Mouse (Mus musculus) neural tube, embryonic 15.5 days (tissue): ENCODE measurements around the gene Stfa3. TPM values are rescaled to one million over a fixed set of nuclear protein-coding genes. Genes with fewer than 3 reads are reported as not detected.

ENCODE experiments used
- ATAC-seq: fragments of 200-750 bp; cut with Nextera tagmentation; 2 replicates; pipeline ENCODE4 v1.8.0; 2017; ENCODE audit warnings: mild to moderate bottlenecking, moderate TSS enrichment, moderate library complexity; ENCODE audit not compliant: low FRiP score
- H3K27ac ChIP-seq: fragments of 300-500 bp; sonication (generic); replicated peaks from 2 replicates; pipeline ENCODE4 v1.5.1; 2015; ENCODE audit warnings: mild to moderate bottlenecking, inconsistent platforms
- H3K27me3 ChIP-seq: fragments of 300-500 bp; sonication (generic); replicated peaks from 2 replicates; pipeline ENCODE4 v1.6.1; 2015; ENCODE audit warnings: inconsistent platforms
- H3K36me3 ChIP-seq: fragments of 300-500 bp; sonication (generic); 2 replicates; pipeline ENCODE4 v1.6.1; 2015; ENCODE audit warnings: inconsistent platforms
- H3K4me1 ChIP-seq: fragments of 300-500 bp; sonication (generic); 2 replicates; pipeline ENCODE4 v1.6.1; 2015; ENCODE audit warnings: inconsistent platforms
- H3K4me2 ChIP-seq: fragments of 300-500 bp; sonication (generic); 2 replicates; pipeline ENCODE4 v1.6.1; 2015; ENCODE audit warnings: inconsistent platforms, mild to moderate bottlenecking, moderate library complexity
- H3K4me3 ChIP-seq: fragments of 300-500 bp; sonication (generic); replicated peaks from 2 replicates; pipeline ENCODE4 v1.5.1; 2015; ENCODE audit warnings: mild to moderate bottlenecking, inconsistent platforms
- H3K9ac ChIP-seq: fragments of 300-500 bp; sonication (generic); replicated peaks from 2 replicates; pipeline ENCODE4 v1.6.1; 2015; ENCODE audit warnings: mild to moderate bottlenecking, inconsistent platforms
- H3K9me3 ChIP-seq: fragments of 300-500 bp; sonication (generic); replicated peaks from 2 replicates; pipeline ENCODE4 v1.6.1; 2016; ENCODE audit warnings: inconsistent platforms
- WGBS: fragments of 180-500 bp; shearing (Covaris S2); methylation state at CpG from one replicate; pipeline ENCODE4 v1.1.7; 2015; ENCODE audit warnings: mixed read lengths; 5-methylcytosine and 5-hydroxymethylcytosine counted together
- polyA plus RNA-seq: library from polyadenylated mRNA; unstranded; fragments of >200 nt; fragmentation: Nextera tagmentation; extraction: Ambion mirVana; gene quantifications from 2 replicates; pipeline ENCODE4 v1.2.1, GENCODE M21; 2015

Stfa3 gene
- polyA plus RNA-seq = 0.88 TPM in 1 of 2 replicates, not detected in the other

GRCm38 (mm10) chr16:36455342-36455802 is at the start of gene Stfa3:
Gene Stfa3 (minus strand): TSS chr16:36455392.
- H3K27ac ChIP-seq = no peak within 1 kb of the TSS
- H3K9ac ChIP-seq = no peak within 1 kb of the TSS
- no peak within 1 kb of the TSS for H3K4me2 ChIP-seq
- ATAC-seq = no peak
- no peaks in the 10 kb centered on the region for H3K36me3 ChIP-seq
- no peaks in the 10 kb centered on the region for H3K27me3 ChIP-seq
- 87% methylated on average over 4 of the region's 4 CpGs for WGBS
- no peaks in the 10 kb centered on the region for H3K4me1 ChIP-seq
- H3K4me3 ChIP-seq = no peak within 1 kb of the TSS
- no peaks in the 10 kb centered on the region for H3K9me3 ChIP-seq

GRCm38 (mm10) chr16:36502286-36502685 is 47.1 kb upstream of the Stfa3 start:
- WGBS = 73% methylated on average over 2 of the region's 2 CpGs
- H3K9me3 ChIP-seq = no peaks in the 10 kb centered on the region

DNA sequence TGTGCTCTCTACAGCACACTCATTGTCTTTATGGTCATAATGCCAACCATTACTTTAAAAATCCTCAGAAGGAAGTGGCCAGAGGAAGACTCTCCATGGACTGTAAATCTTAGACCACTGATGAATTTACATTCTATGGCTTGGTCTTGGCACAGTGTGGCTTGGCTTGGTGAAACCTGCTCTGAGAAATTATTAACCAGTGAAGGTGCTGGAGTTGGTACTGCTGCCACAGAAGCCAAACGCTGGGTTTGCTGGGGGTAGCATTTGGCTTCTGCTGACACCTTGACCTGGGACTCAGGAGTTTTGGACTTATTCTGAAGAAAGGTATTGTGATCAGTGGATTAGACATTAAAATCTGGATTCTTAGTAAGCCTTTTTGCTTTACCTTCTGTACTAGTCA is 37.2 kb upstream of the Stfa3 start:
- Histone ChIP-seq H3K27me3 (no peaks in the 10 kb centered on the region), H3K9me3 (no peaks in the 10 kb centered on the region), H3K4me3 (no peak overlapping the region), H3K9ac (no peak overlapping the region), H3K27ac (no peak overlapping the region), H3K4me1 (no peaks in the 10 kb centered on the region), H3K4me2 (no peak overlapping the region), H3K36me3 (no peaks in the 10 kb centered on the region)
- 97% methylated on average over 1 of the region's 1 CpGs for WGBS
- no peak for ATAC-seq

More at GRCm38 (mm10) chr16:36502286-36502685, 47.1 kb upstream of the Stfa3 start:
- Histone ChIP-seq H3K36me3 (no peaks in the 10 kb centered on the region), H3K9ac (no peak overlapping the region), H3K4me1 (no peaks in the 10 kb centered on the region), H3K4me3 (no peak overlapping the region), H3K4me2 (no peak overlapping the region), H3K27ac (no peak overlapping the region), H3K27me3 (no peaks in the 10 kb centered on the region)
- no peak for ATAC-seq

GRCm38 (mm10) chr16:36476866-36477265 is 21.7 kb upstream of the Stfa3 start:
- no peaks in the 10 kb centered on the region for H3K27me3 ChIP-seq
- H3K27ac ChIP-seq = no peak overlapping the region
- no peak overlapping the region for H3K4me3 ChIP-seq
- H3K4me1 ChIP-seq = no peaks in the 10 kb centered on the region
- H3K36me3 ChIP-seq = no peaks in the 10 kb centered on the region
- H3K9me3 ChIP-seq = no peaks in the 10 kb centered on the region
- ATAC-seq = no peak
- H3K4me2 ChIP-seq = no peak overlapping the region
- H3K9ac ChIP-seq = no peak overlapping the region
- 77% methylated on average over 9 of the region's 9 CpGs for WGBS

- 91% methylated on average over 3 of the region's 3 CpGs for WGBS
These were observed 20.3 kb upstream of the Stfa3 start for GRCm38 (mm10) chr16:36475530-36475929.

GRCm38 (mm10) chr16:36474849-36475248 is 19.7 kb upstream of the Stfa3 start:
- Histone ChIP-seq H3K4me1 (no peaks in the 10 kb centered on the region), H3K27me3 (no peaks in the 10 kb centered on the region), H3K4me2 (no peak overlapping the region), H3K27ac (no peak overlapping the region), H3K9me3 (no peaks in the 10 kb centered on the region), H3K36me3 (no peaks in the 10 kb centered on the region), H3K9ac (no peak overlapping the region), H3K4me3 (no peak overlapping the region)
- 90% methylated on average over 2 of the region's 2 CpGs for WGBS
- ATAC-seq = no peak

More at GRCm38 (mm10) chr16:36475530-36475929, 20.3 kb upstream of the Stfa3 start:
- no peak for ATAC-seq
- no peaks in the 10 kb centered on the region for H3K9me3 ChIP-seq
- no peak overlapping the region for H3K27ac ChIP-seq
- no peak overlapping the region for H3K4me3 ChIP-seq
- H3K9ac ChIP-seq = no peak overlapping the region
- H3K36me3 ChIP-seq = no peaks in the 10 kb centered on the region
- H3K4me2 ChIP-seq = no peak overlapping the region
- H3K27me3 ChIP-seq = no peaks in the 10 kb centered on the region
- no peaks in the 10 kb centered on the region for H3K4me1 ChIP-seq

- Histone ChIP-seq H3K4me3 (no peak overlapping the region), H3K9ac (no peak overlapping the region), H3K4me1 (no peaks in the 10 kb centered on the region), H3K4me2 (no peak overlapping the region), H3K27ac (no peak overlapping the region), H3K9me3 (no peaks in the 10 kb centered on the region), H3K36me3 (no peaks in the 10 kb centered on the region), H3K27me3 (no peaks in the 10 kb centered on the region)
- WGBS = 44% methylated on average over 17 of the region's 17 CpGs
- no peak for ATAC-seq
These were observed 18.3 kb upstream of the Stfa3 start for GRCm38 (mm10) chr16:36473217-36474216.

- Histone ChIP-seq H3K36me3 (no peaks in the 10 kb centered on the region), H3K27me3 (no peaks in the 10 kb centered on the region), H3K9me3 (no peaks in the 10 kb centered on the region), H3K27ac (no peak overlapping the region), H3K4me1 (no peaks in the 10 kb centered on the region), H3K9ac (no peak overlapping the region), H3K4me2 (no peak overlapping the region), H3K4me3 (no peak overlapping the region)
- no peak for ATAC-seq
- 46% methylated on average over 13 of the region's 13 CpGs for WGBS
These were observed 16.0 kb upstream of the Stfa3 start for GRCm38 (mm10) chr16:36471066-36471633.

DNA sequence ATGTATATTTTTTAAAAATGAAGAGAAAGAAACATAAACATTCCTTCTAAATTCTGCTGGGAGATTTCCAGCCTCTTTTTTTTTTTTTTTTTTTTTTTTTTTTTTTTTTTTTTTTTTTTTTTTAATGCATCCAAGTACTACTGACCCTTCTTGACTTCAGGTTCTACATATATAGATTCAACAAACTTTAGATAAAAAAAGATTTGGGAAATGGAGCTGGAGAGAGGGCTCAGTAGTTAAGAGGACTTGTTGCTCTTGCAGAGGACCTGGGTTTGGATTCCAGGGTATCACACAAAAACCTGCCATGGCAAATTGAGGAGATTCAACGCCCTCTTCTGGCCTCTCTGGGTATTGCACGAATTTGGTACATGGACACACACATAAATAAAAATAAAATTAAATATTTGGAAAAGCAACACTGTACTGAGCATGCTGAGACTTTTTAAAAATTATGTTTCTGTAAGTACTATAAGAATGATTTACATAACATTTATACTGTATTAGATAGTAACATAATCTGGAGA is 14.8 kb upstream of the Stfa3 start:
- Histone ChIP-seq H3K36me3 (no peaks in the 10 kb centered on the region), H3K27me3 (no peaks in the 10 kb centered on the region), H3K4me3 (no peak overlapping the region), H3K4me2 (no peak overlapping the region), H3K9me3 (no peaks in the 10 kb centered on the region), H3K4me1 (no peaks in the 10 kb centered on the region), H3K9ac (no peak overlapping the region), H3K27ac (no peak overlapping the region)
- ATAC-seq = no peak
- 6% methylated on average over 2 of the region's 2 CpGs for WGBS

DNA sequence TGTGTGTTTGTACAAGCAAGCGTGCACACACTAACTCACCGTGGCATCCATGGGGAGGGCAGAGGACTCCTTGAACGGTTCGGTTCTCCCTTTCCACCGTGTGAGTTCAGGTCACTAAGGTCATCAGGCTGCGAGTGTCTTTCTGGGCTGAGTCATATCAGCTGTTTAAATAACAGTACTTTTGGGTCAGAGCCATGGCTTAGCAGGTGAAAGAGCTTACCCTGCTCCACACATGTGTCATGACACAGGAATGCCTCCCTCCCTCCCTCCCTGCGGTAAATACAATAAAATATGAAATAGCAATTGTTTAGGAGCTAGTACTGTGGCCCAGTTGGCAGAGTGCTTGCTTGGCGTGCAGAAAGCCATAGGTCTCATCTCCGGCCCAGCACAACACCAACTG is 14.2 kb upstream of the Stfa3 start:
- no peaks in the 10 kb centered on the region for H3K4me1 ChIP-seq
- no peak overlapping the region for H3K4me3 ChIP-seq
- no peaks in the 10 kb centered on the region for H3K36me3 ChIP-seq
- H3K27ac ChIP-seq = no peak overlapping the region
- WGBS = 89% methylated on average over 9 of the region's 9 CpGs
- no peaks in the 10 kb centered on the region for H3K27me3 ChIP-seq
- ATAC-seq = no peak
- no peak overlapping the region for H3K9ac ChIP-seq
- no peaks in the 10 kb centered on the region for H3K9me3 ChIP-seq
- H3K4me2 ChIP-seq = no peak overlapping the region

DNA sequence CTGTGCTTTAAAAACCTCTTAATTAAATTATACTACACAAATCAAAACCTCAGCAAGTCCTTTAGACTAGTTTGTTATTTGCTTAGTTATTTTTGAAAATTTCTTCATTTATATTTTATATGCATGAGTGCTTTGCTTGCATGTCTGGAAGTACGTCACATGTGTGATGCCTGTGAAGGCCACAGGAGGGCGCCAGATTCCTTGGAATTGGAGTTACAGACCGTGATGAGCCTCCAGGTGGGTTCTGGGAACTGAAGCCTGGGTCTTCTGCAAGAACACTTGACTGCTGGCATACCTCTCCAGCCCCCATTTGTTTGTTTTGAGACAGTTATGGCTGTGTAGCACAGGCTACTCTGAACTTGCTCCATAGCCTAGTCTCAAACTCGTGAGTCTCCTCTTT is 13.7 kb upstream of the Stfa3 start:
- Histone ChIP-seq H3K4me3 (no peak overlapping the region), H3K36me3 (no peaks in the 10 kb centered on the region), H3K4me1 (no peaks in the 10 kb centered on the region), H3K27me3 (no peaks in the 10 kb centered on the region), H3K9me3 (no peaks in the 10 kb centered on the region), H3K9ac (no peak overlapping the region), H3K4me2 (no peak overlapping the region), H3K27ac (no peak overlapping the region)
- 69% methylated on average over 4 of the region's 4 CpGs for WGBS
- no peak for ATAC-seq

DNA sequence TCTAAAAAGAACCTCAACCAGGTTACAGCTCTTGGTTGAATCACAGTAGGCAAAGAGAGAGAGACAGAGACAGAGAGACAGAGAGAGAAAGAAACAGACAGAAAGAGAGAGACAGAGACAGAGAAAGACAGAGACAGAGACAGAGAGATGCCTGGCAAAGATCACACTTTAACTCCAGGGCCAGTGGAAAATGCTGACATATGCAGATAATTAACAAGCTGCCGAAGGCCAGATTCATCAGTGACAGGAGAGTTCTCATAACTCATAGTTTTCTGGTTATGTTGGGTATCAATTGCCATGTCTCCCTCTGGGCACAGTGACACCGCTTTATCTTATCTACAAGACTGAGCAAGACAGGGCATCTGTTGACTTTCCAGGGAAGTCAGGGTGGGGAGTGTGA is 12.7 kb upstream of the Stfa3 start:
- H3K36me3 ChIP-seq = no peaks in the 10 kb centered on the region
- no peak overlapping the region for H3K4me2 ChIP-seq
- no peaks in the 10 kb centered on the region for H3K4me1 ChIP-seq
- ATAC-seq = no peak
- no peak overlapping the region for H3K27ac ChIP-seq
- WGBS = 94% methylated on average over 2 of the region's 2 CpGs
- H3K4me3 ChIP-seq = no peak overlapping the region
- H3K9ac ChIP-seq = no peak overlapping the region
- no peaks in the 10 kb centered on the region for H3K9me3 ChIP-seq
- no peaks in the 10 kb centered on the region for H3K27me3 ChIP-seq
